Mouse (Mus musculus) liver, embryonic 14.5 days (tissue): ENCODE measurements at regions not wholly inside any gene's neighbourhood (a gene's known extent, or its start where the extent isn't known, plus 50 kb on each side); places are given as distances from the start of the nearest gene placed in this dataset.

Experiments used
- ATAC-seq: fragments of 200-750 bp; cut with Nextera tagmentation; 2 replicates; pipeline ENCODE4 v1.8.0; 2017; ENCODE audit warnings: moderate number of reproducible peaks, mild to moderate bottlenecking, moderate library complexity; ENCODE audit not compliant: insufficient read depth
- DNase-seq, 3 experiments: peaks; one replicate each; pipeline ENCODE4 v3.0.0-alpha.2; 2012 to 2013; ENCODE audit warnings: low read depth in 3 of 3, low spot score in 3 of 3
- H3K27ac ChIP-seq: fragments of 300-500 bp; sonication (generic); 2 replicates; pipeline ENCODE4 v1.5.1; 2014; ENCODE audit warnings: moderate library complexity, mild to moderate bottlenecking, control low read depth, inconsistent platforms
- H3K27me3 ChIP-seq: fragments of 300-500 bp; sonication (generic); 2 replicates; pipeline ENCODE4 v1.6.1; 2014; ENCODE audit warnings: mild to moderate bottlenecking, low read length, moderate library complexity; ENCODE audit not compliant: control insufficient read depth, insufficient read depth
- H3K36me3 ChIP-seq: fragments of 300-500 bp; sonication (generic); replicated peaks from 2 replicates; pipeline ENCODE4 v1.6.1; 2014; ENCODE audit warnings: low read depth; ENCODE audit not compliant: control insufficient read depth, insufficient read depth
- H3K4me1 ChIP-seq, 2 experiments: fragments of 200-500 bp in 1 of 2; fragments of 300-500 bp in 1 of 2; sonication (generic) in 1 of 2; replicated peaks; 2 replicates each; pipeline ENCODE4 v1.6.1; 2012 to 2014; ENCODE audit warnings: antibody characterized with exemption in 1 of 2, inconsistent platforms in 1 of 2, low read length in 1 of 2; ENCODE audit not compliant: control insufficient read depth in 2 of 2, insufficient read depth in 2 of 2
- H3K4me2 ChIP-seq: fragments of 300-500 bp; sonication (generic); 2 replicates; pipeline ENCODE4 v1.6.1; 2014; ENCODE audit warnings: low read depth, mild to moderate bottlenecking, control low read depth, moderate library complexity
- H3K4me3 ChIP-seq, 2 experiments: fragments of 200-500 bp in 1 of 2; fragments of 300-500 bp in 1 of 2; sonication (generic) in 1 of 2; 2 replicates each; pipeline ENCODE4 v1.5.1; 2012 to 2014; ENCODE audit warnings: low read depth in 2 of 2, low read length in 2 of 2, mild to moderate bottlenecking in 2 of 2, control low read depth in 1 of 2, inconsistent platforms in 1 of 2, moderate library complexity in 1 of 2; ENCODE audit not compliant: insufficient read depth in 1 of 2
- H3K9ac ChIP-seq: fragments of 300-500 bp; sonication (generic); replicated peaks from 2 replicates; pipeline ENCODE4 v1.6.1; 2014; ENCODE audit warnings: mild to moderate bottlenecking, control low read depth, moderate library complexity
- H3K9me3 ChIP-seq: fragments of 300-500 bp; sonication (generic); 2 replicates; pipeline ENCODE4 v1.6.1; 2016; ENCODE audit warnings: low read length, mixed read lengths; ENCODE audit not compliant: control insufficient read depth
- CTCF ChIP-seq: IDR thresholded peaks from 2 replicates; pipeline ENCODE4 v1.5.1; 2016; ENCODE audit warnings: antibody characterized with exemption, low read depth, control low read depth
- EP300 ChIP-seq: IDR thresholded peaks from 2 replicates; pipeline ENCODE4 v1.6.1; 2016; ENCODE audit warnings: antibody characterized with exemption, low read depth
- WGBS: fragments of 180-500 bp; shearing (Covaris S2); extraction: QIAGEN DNeasy Blood & Tissue Kit; methylation state at CpG from one replicate; pipeline ENCODE4 v1.1.7; 2014; ENCODE audit not compliant: insufficient replicate concordance; 5-methylcytosine and 5-hydroxymethylcytosine counted together

GRCm38 (mm10) chr13:107306958-107307357 is 285.0 kb upstream of the Kif2a start:
- no peak for ATAC-seq

GRCm38 (mm10) chr13:107306232-107306631 is 284.3 kb upstream of the Kif2a start:
- Histone ChIP-seq H3K27me3 (no peaks in the 10 kb centered on the region), H3K9me3 (no peaks in the 10 kb centered on the region), H3K4me2 (no peak overlapping the region), H3K4me3 (no peak overlapping the region), H3K27ac (no peak overlapping the region), H3K9ac (no peak overlapping the region), H3K36me3 (no peaks in the 10 kb centered on the region), H3K4me1 (no peaks in the 10 kb centered on the region)
- ATAC-seq: no peak
- no peak for TF ChIP-seq EP300
- TF ChIP-seq CTCF: no peak
- 49% methylated on average over 1 of the region's 1 CpGs for WGBS
- DNase-seq: no peak

More at GRCm38 (mm10) chr13:107306958-107307357, 285.0 kb upstream of the Kif2a start:
- H3K9ac ChIP-seq: no peak overlapping the region
- WGBS: 43% methylated on average over 1 of the region's 1 CpGs
- no peak overlapping the region for H3K4me3 ChIP-seq
- H3K27me3 ChIP-seq: no peaks in the 10 kb centered on the region
- H3K27ac ChIP-seq: no peak overlapping the region
- TF ChIP-seq CTCF (no peak), EP300 (no peak)
- H3K4me1 ChIP-seq: no peaks in the 10 kb centered on the region
- H3K36me3 ChIP-seq: no peaks in the 10 kb centered on the region
- H3K9me3 ChIP-seq: no peaks in the 10 kb centered on the region
- no peak for DNase-seq
- H3K4me2 ChIP-seq: no peak overlapping the region

DNA sequence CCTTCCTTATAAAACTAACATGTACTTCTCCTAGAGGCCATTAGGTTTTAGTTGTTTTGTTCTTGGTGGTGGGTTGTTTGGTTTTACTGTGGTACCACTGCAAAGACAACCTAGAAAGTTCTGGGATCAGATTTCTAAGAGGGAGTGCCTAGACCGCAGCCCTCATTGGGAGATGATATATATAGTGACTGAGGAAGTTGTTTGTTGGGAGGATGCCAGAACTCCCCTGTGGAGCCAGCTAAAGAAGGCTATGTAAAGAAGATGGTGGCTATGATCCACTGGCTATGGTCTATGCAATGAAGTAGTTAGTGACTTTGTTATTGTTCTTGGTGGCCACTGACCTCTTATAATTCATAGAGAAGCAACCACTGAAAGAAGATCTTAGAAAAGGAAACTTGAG is 283.8 kb upstream of the Kif2a start:
- WGBS: 48% methylated on average over 1 of the region's 1 CpGs
- no peak for ATAC-seq
- no peaks in the 10 kb centered on the region for H3K4me1 ChIP-seq
- no peak overlapping the region for H3K9ac ChIP-seq
- DNase-seq: no peak
- TF ChIP-seq CTCF: no peak
- TF ChIP-seq EP300: no peak
- H3K4me3 ChIP-seq: no peak overlapping the region
- no peak overlapping the region for H3K4me2 ChIP-seq
- H3K27ac ChIP-seq: no peak overlapping the region
- no peaks in the 10 kb centered on the region for H3K27me3 ChIP-seq
- no peaks in the 10 kb centered on the region for H3K36me3 ChIP-seq
- no peaks in the 10 kb centered on the region for H3K9me3 ChIP-seq

DNA sequence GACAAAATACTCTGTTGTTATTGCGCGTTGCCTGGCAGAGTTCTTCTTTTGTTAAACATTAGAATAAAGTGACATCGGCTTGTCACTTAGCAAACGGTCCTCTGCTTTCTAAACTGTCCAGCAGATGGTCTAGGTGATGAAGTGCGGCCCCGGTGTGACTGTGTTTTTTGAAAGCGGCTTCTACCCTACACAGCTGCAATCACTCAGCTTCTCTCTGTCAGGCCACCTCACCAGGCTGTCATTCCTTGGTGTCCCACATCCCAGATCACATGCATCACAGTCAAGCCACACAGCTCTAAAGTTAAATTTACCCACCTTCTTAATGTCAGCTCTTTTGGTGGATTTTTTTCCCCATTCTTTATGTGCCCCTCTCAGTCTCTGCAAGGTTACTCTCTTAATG is 282.0 kb upstream of the Kif2a start:
- no peak overlapping the region for H3K4me3 ChIP-seq
- DNase-seq (no peak), ATAC-seq (no peak)
- H3K9me3 ChIP-seq: no peaks in the 10 kb centered on the region
- TF ChIP-seq EP300 (no peak), CTCF (no peak)
- no peak overlapping the region for H3K4me2 ChIP-seq
- no peaks in the 10 kb centered on the region for H3K27me3 ChIP-seq
- no peak overlapping the region for H3K27ac ChIP-seq
- H3K4me1 ChIP-seq: no peaks in the 10 kb centered on the region
- H3K36me3 ChIP-seq: no peaks in the 10 kb centered on the region
- H3K9ac ChIP-seq: no peak overlapping the region
- 65% methylated on average over 7 of the region's 7 CpGs for WGBS

DNA sequence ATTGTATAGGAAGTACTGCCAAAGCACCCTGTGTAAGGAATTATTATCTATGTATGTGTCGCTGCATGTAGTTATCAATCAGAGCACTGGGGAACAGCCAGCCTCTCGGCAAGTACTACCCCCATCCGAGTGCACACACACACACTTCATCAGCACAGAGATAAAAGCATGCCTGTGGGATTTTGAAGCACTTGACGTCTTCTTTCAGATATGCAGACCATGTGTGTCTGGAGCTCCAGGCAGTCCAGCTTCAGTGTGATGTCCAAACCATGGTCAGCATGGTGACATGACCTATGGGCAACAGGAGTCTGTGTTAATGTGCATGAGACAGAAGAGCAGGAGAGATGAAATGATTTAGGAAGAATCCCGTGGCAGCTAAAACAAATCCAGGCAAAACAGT is 281.4 kb upstream of the Kif2a start:
- no peak for DNase-seq
- 53% methylated on average over 5 of the region's 5 CpGs for WGBS
- H3K4me3 ChIP-seq: no peak overlapping the region
- no peaks in the 10 kb centered on the region for H3K9me3 ChIP-seq
- no peaks in the 10 kb centered on the region for H3K27me3 ChIP-seq
- no peak overlapping the region for H3K9ac ChIP-seq
- TF ChIP-seq CTCF: no peak
- no peak for TF ChIP-seq EP300
- no peaks in the 10 kb centered on the region for H3K36me3 ChIP-seq
- H3K4me1 ChIP-seq: no peaks in the 10 kb centered on the region
- ATAC-seq: no peak
- H3K4me2 ChIP-seq: no peak overlapping the region
- no peak overlapping the region for H3K27ac ChIP-seq

- no peaks in the 10 kb centered on the region for H3K4me1 ChIP-seq
- DNase-seq (no peak), ATAC-seq (no peak)
- no peaks in the 10 kb centered on the region for H3K9me3 ChIP-seq
- H3K4me2 ChIP-seq: no peak overlapping the region
- WGBS: 41% methylated on average over 2 of the region's 2 CpGs
- H3K4me3 ChIP-seq: no peak overlapping the region
- H3K9ac ChIP-seq: no peak overlapping the region
- no peak overlapping the region for H3K27ac ChIP-seq
- TF ChIP-seq EP300 (no peak), CTCF (no peak)
- no peaks in the 10 kb centered on the region for H3K36me3 ChIP-seq
- H3K27me3 ChIP-seq: no peaks in the 10 kb centered on the region
These were observed 278.9 kb upstream of the Kif2a start for GRCm38 (mm10) chr13:107300792-107301191.
